Mouse (Mus musculus): ENCODE measurements around the gene Rapgef4.

DNA sequence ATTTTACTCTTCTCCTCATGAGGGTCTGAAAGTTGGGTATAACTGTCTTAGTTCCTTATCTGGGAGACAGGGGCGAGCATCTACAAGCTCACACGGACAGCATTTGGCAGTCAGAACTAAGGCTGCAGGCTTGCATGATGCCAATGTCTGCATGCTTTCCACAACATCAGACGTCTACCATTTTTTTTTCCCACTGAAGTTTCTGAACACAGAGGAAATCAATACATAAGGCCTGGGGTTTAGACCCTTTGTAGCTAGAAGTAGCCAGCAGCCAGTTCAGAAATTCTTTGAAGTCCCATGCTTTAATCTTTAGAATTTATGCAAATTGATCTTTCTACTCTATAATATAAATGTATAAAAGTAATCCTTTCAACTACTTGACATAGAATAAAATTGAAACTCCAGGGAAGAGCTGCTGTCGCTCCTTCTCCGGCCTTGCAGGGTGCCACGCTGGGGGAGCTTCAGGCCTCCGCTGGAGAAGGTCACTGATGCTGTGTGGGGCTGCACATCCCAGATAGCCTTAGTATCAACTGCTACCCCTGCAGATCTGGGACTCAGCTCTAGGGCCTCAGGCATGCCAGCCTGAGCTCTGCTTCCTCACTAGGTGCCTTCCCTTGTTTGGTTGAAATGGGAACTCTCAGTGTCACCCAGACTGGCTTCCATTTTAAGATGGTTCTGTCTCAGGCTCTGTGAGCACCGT, 148.7 kb downstream of the Rapgef4 start:
- no peak for TF ChIP-seq CTCF (IDR thresholded peaks at IDR 0.05; ENCODE audit: low read depth, low read length)
- TF ChIP-seq POLR2A (IDR thresholded peaks at IDR 0.05; ENCODE audit: extremely low read depth, insufficient read depth, low read length) = no peak

All from liver, adult 2 months (tissue).